Mouse (Mus musculus) spleen, adult 18-20 months (tissue): ENCODE results near the gene Gm21904.
"Not testable (repeated sequence)": the region's sequence is repeated elsewhere in the genome, so short reads cannot be mapped to it uniquely, and the experiment has no call there.

Source experiments
- DNase-seq, 2 experiments: peaks; one replicate each; pipeline ENCODE4 v3.0.0; 2022; ENCODE audit warnings: mixed read lengths in 2 of 2

Gm21904 gene

DNA sequence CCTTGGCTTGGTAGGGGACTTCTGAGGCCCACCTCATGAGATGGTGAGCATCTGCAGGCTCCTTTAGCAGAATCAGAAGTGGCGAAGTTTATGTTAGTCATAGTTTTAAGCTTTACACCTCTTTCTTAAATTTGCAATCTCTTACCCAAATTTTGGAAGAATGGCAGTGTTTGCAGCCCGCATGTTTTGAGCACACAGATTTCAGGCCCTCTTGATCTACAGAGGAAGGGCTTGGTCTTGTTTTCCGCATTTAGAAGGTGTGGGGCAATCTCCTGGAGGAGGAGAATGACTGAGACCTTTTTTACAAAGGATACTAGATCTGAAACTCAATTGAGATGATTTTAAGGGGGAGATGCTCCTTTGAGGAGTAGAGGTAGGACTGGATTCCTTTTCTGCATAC, at the start of gene Gm21904:
Gene Gm21904, minus strand, starts transcription at position 101 of the 400 bp plus-strand sequence.
- not testable (repeated sequence) for DNase-seq

DNA sequence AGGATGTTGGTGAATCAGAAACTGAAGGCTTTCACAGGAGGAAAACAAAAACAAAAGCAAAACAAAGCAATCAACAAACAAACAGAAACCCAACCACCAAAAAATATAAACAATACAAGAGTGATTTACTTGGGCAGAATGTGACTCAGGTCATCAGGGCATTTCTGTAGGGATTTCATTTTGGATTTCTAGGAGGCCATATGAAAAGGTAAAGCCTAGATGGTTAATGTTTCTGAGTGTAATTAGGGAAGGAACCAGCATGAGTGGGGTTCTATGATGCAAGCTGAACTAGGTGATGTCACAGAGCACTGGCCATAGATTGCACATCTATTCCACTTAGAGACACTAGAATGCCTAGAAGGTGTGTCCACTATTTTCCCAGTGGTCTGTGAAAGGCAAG, 28.4 kb upstream of the Gm21904 start, which contains the start of the genes Gm20772 and Gm20831:
Gene Gm20772, plus strand, starts transcription at position 301 of the 400 bp plus-strand sequence.
Gene Gm20831, plus strand, starts transcription at position 301 of the 400 bp plus-strand sequence.
- DNase-seq = not testable (repeated sequence)
